Mouse (Mus musculus): ENCODE measurements around the gene Ugt1a7c. TPM values are rescaled to one million over a fixed set of nuclear protein-coding genes. Genes with fewer than 3 reads are reported as not detected.
"Not testable (repeated sequence)": the region's sequence is repeated elsewhere in the genome, so short reads cannot be mapped to it uniquely, and the experiment has no call there.

Gene Ugt1a7c
- polyA plus RNA-seq, 1 experiment from 2014 or later: 3.0 TPM

DNA sequence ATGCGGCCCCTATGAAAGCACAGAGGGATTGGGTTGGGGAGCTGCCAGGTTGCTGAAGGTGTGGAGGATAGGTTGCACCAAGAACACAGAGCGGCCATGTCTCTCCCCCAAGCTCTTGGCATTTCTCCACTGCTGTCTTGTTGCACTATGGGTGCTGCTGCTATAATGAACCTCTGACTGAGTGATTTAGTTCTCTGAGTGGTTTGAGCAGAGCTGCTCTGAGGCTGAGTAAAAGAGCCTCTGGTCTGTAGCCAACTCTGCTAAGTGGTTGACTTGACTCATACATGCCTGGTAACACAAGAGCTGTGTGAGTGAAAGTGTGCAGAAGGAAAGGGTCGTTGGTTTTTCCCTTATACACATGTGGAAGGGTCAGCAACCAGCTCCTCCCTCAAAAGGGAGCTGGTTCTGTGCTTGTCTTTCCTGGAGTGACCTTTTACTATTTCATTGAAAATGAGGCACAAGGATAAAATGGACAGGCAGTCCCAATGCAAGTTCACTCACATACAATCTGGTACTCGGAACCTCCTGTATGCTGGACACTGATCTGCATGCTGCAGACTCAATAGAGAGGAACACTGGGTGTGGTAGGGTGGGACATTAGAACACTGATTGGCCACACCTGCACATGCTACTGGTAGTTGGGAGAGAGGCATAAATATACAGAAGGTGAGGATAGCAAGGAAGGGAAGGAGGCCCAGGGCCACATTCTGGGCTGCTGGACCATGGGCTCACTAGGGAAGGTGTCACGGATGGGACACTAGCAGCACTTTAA, 9.0 kb downstream of the Ugt1a7c start:
- WGBS: 75% methylated on average over 4 of the region's 5 CpGs

DNA sequence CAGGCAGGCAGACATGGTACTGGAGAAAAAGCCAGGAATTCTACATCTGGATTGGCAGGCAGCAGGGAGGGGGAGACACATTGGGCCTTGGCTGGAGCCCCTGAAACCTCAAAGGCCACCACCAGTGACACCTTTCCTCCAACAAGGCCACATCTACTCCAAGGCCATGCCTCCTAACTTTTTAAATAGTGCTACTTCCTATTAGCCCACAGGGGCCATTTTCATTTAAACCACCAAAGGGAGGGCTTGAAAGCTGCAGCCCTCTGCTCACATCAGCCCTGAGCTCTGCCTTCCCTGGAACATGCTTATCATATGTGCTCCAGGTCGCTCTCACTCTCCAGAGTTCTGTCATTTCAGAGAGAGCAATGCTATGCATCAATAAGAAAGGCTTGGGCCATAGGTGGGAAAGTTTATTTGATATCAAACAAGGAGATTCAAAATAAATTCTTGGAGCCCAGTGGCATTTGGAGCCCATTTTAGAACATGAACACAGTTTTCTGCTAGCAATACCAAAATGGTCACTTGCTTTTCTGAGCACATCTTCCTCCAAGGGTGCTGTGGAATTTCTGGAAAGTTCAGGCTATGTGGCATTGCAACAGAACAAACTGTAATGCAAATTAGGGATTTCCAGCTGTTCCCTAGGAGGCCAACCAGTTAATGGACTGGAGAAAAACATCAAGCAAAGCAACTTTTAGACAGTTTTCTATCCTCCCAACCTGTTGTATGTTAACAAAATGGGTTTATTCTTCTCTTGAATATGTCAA, 10.0 kb downstream of the Ugt1a7c start:
- no peak overlapping the region for H3K4me2 ChIP-seq (replicated peaks; ENCODE audit: low read depth, low read length)
- no peaks in the 10 kb centered on the region for H3K9me3 ChIP-seq (ENCODE audit: control insufficient read depth, low read depth, low read length)
- H3K9ac ChIP-seq (replicated peaks; ENCODE audit: low read depth, low read length): no peak overlapping the region
- no peaks in the 10 kb centered on the region; the same call in 1 of the 2 replicates for H3K4me1 ChIP-seq (ENCODE audit: control insufficient read depth, insufficient read depth, low read length)
- no peak for ATAC-seq (ENCODE audit: insufficient number of reproducible peaks, insufficient read depth, low FRiP score, low read depth)
- no peaks in the 10 kb centered on the region for H3K27me3 ChIP-seq (ENCODE audit: control insufficient read depth, insufficient read depth, low read length)
- H3K36me3 ChIP-seq (ENCODE audit: control insufficient read depth, insufficient read depth, low read length): no peaks in the 10 kb centered on the region
- H3K27ac ChIP-seq (ENCODE audit: low read length): no peak overlapping the region
- no peak overlapping the region for H3K4me3 ChIP-seq (ENCODE audit: low read depth, low read length)
- WGBS: 71% methylated on average over 1 of the region's 1 CpGs

More for the DNA sequence above, 9.0 kb downstream of the Ugt1a7c start:
- H3K9me3 ChIP-seq (ENCODE audit: control insufficient read depth, low read depth, low read length); H3K4me3 ChIP-seq (ENCODE audit: low read depth, low read length); H3K27me3 ChIP-seq (ENCODE audit: control insufficient read depth, insufficient read depth, low read length); ATAC-seq (ENCODE audit: insufficient number of reproducible peaks, insufficient read depth, low FRiP score, low read depth); H3K9ac ChIP-seq (replicated peaks; ENCODE audit: low read depth, low read length); H3K27ac ChIP-seq (ENCODE audit: low read length); H3K4me1 ChIP-seq (ENCODE audit: control insufficient read depth, insufficient read depth, low read length); H3K36me3 ChIP-seq (ENCODE audit: control insufficient read depth, insufficient read depth, low read length); H3K4me2 ChIP-seq (replicated peaks; ENCODE audit: low read depth, low read length): not testable (repeated sequence)

DNA sequence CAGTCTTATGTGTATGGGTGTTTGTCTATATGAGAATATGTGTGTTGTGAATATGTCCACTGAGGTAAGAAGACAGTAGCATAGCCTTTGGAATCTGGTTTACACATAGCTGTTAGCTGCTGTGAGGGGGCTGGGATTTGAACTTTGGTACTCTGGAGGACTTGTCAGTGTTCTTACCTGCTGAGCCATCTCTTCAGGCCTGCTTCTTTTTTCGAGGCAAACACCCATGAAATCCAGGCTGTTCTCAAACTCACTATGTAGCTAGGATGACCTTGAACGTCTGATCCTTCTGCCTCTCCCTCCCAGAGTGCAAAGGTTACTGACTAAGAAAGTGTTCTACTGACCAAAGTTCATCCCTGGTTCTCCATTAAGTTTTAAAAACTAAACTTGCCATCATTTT, 10.8 kb downstream of the Ugt1a7c start:
- Histone ChIP-seq H3K9ac (replicated peaks; ENCODE audit: low read depth, low read length) (no peak overlapping the region), H3K27me3 (ENCODE audit: control insufficient read depth, insufficient read depth, low read length) (no peaks in the 10 kb centered on the region), H3K9me3 (ENCODE audit: control insufficient read depth, low read depth, low read length) (no peaks in the 10 kb centered on the region), H3K27ac (ENCODE audit: low read length) (no peak overlapping the region), H3K4me1 (ENCODE audit: control insufficient read depth, insufficient read depth, low read length) (no peaks in the 10 kb centered on the region; the same call in 1 of the 2 replicates), H3K4me3 (ENCODE audit: low read depth, low read length) (no peak overlapping the region), H3K4me2 (replicated peaks; ENCODE audit: low read depth, low read length) (no peak overlapping the region), H3K36me3 (ENCODE audit: control insufficient read depth, insufficient read depth, low read length) (no peaks in the 10 kb centered on the region)
- ATAC-seq (ENCODE audit: insufficient number of reproducible peaks, insufficient read depth, low FRiP score, low read depth): no peak
- 47% methylated on average over 2 of the region's 2 CpGs for WGBS

DNA sequence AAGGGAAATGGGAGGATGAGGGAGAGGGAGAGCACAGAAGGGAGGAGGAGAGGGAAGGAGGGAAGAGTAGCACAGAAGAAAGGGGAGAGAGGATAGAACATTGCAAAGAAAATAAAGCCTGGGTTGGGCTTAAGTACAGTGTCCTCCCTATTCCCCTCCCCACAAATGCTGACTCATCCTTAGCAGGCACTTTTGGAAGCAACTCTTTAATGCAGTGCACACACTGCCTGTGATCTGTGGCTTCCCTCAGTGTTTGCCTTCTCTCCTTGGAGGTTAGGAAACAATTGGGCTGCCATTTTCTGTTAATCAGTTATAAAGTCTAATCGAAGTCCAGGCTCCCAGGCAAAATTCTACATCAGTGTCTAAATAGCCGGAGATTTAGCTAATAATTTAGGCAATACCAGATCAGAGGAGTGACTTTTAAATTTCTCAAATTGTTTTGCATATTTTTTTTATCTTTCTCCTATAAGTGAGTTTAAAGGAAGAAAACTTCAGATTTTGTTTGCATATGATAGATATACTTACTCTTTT, 14.2 kb downstream of the Ugt1a7c start:
- H3K9me3 ChIP-seq (ENCODE audit: control insufficient read depth, low read depth, low read length); H3K4me1 ChIP-seq (ENCODE audit: control insufficient read depth, insufficient read depth, low read length); H3K9ac ChIP-seq (replicated peaks; ENCODE audit: low read depth, low read length); H3K27me3 ChIP-seq (ENCODE audit: control insufficient read depth, insufficient read depth, low read length); H3K4me3 ChIP-seq (ENCODE audit: low read depth, low read length); H3K27ac ChIP-seq (ENCODE audit: low read length); H3K36me3 ChIP-seq (ENCODE audit: control insufficient read depth, insufficient read depth, low read length); H3K4me2 ChIP-seq (replicated peaks; ENCODE audit: low read depth, low read length): not testable (repeated sequence)
- peak; percentile 75; the same call in 1 of the 2 replicates for ATAC-seq (ENCODE audit: insufficient number of reproducible peaks, insufficient read depth, low FRiP score, low read depth)
- 62% methylated on average over 2 of the region's 2 CpGs for WGBS

DNA sequence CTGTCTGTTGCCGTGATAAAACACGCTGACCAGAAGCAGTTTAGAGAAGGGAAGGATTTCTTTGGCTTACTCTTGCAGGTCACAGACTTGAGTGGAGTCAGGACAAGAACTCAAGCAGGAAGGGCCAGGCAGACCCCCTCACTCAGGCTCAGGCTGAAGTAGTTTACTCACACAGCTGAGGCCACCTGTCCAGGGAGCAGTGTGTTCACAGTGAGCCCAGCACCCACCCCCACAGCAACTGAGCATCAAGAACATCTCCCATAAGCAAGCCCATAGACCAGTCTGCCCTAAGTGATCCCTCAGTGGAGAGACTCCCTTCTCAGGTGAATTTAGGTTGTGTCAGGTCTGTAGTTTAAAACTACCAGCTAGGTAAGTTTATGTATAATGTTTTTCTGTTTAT, 14.7 kb downstream of the Ugt1a7c start:
- H3K9ac ChIP-seq (replicated peaks; ENCODE audit: low read depth, low read length); H3K9me3 ChIP-seq (ENCODE audit: control insufficient read depth, low read depth, low read length); H3K4me3 ChIP-seq (ENCODE audit: low read depth, low read length); ATAC-seq (ENCODE audit: insufficient number of reproducible peaks, insufficient read depth, low FRiP score, low read depth); H3K27ac ChIP-seq (ENCODE audit: low read length); H3K4me1 ChIP-seq (ENCODE audit: control insufficient read depth, insufficient read depth, low read length); H3K36me3 ChIP-seq (ENCODE audit: control insufficient read depth, insufficient read depth, low read length); H3K27me3 ChIP-seq (ENCODE audit: control insufficient read depth, insufficient read depth, low read length); H3K4me2 ChIP-seq (replicated peaks; ENCODE audit: low read depth, low read length): not testable (repeated sequence)
- 36% methylated on average over 2 of the region's 2 CpGs for WGBS

DNA sequence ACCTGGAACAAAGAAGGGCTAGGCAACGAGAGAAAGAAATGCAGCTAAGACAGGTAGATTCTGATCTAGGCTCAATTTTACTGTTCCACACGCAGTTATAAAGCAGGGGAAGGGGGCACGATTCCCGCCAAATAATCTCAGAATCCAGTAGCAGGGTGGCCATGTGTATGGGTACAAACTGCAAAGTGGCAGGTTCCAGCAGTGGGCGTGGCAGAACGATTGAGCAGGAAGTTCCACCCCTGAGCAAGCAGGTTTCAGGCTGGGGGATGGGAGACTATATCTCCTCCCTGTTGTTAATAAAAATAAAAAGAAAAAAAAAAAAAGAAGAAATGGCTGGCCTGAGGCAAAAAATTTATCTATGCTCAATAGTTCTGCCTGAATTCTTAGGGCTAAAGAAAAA, 17.9 kb downstream of the Ugt1a7c start:
- ATAC-seq (ENCODE audit: insufficient number of reproducible peaks, insufficient read depth, low FRiP score, low read depth); H3K27me3 ChIP-seq (ENCODE audit: control insufficient read depth, insufficient read depth, low read length); H3K36me3 ChIP-seq (ENCODE audit: control insufficient read depth, insufficient read depth, low read length); H3K4me3 ChIP-seq (ENCODE audit: low read depth, low read length); H3K4me2 ChIP-seq (replicated peaks; ENCODE audit: low read depth, low read length); H3K4me1 ChIP-seq (ENCODE audit: control insufficient read depth, insufficient read depth, low read length); H3K9me3 ChIP-seq (ENCODE audit: control insufficient read depth, low read depth, low read length); H3K27ac ChIP-seq (ENCODE audit: low read length); H3K9ac ChIP-seq (replicated peaks; ENCODE audit: low read depth, low read length): not testable (repeated sequence)
- 90% methylated on average over 6 of the region's 6 CpGs for WGBS

DNA sequence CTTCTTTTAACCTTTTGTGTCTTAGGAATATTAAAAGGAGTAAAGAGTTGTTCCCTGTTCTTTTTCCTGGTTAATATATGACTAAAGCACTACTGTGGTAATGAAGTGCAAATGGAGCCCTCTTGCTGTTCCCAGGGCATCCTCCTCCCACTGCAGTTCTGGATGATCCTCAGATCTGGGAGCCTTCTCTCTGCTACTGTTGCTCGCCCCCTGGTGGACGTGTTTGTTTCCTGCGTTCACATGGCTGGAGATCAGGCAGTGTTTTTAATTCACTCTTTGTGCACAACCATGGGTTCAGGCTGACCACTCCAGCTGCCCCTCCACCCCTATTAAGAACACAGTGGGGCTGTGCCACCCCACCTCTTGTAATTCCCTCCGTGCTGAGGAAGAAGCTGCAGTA, 25.7 kb downstream of the Ugt1a7c start:
- not testable (repeated sequence) for H3K27me3 ChIP-seq (ENCODE audit: control insufficient read depth, insufficient read depth, low read length); H3K9me3 ChIP-seq (ENCODE audit: control insufficient read depth, low read depth, low read length); H3K36me3 ChIP-seq (ENCODE audit: control insufficient read depth, insufficient read depth, low read length); H3K9ac ChIP-seq (replicated peaks; ENCODE audit: low read depth, low read length); H3K4me1 ChIP-seq (ENCODE audit: control insufficient read depth, insufficient read depth, low read length); H3K4me2 ChIP-seq (replicated peaks; ENCODE audit: low read depth, low read length); H3K27ac ChIP-seq (ENCODE audit: low read length); H3K4me3 ChIP-seq (ENCODE audit: low read depth, low read length)
- WGBS: 17% methylated on average over 4 of the region's 4 CpGs
- ATAC-seq (ENCODE audit: insufficient number of reproducible peaks, insufficient read depth, low FRiP score, low read depth): peak; percentile 33; the same call in 1 of the 2 replicates

DNA sequence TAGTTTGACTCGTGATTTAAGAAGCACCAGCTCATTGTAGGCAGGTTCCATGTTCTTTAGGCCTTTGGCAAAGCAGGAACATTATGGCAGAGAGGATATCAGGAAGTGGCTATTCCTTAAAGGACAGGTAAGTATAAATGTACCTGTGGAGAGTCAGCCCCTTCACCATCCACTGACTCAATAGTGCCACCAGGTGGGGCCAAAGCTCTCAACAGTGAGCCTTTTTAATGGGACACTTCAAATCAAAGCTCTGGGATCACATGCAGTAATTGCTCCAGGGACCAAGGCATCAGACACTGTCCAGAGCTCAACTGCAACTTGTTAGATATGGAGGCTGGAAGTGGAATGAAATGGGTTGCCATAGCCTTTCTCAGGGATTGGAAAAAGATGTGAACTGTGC, 26.7 kb downstream of the Ugt1a7c start:
- not testable (repeated sequence) for H3K4me2 ChIP-seq (replicated peaks; ENCODE audit: low read depth, low read length); H3K36me3 ChIP-seq (ENCODE audit: control insufficient read depth, insufficient read depth, low read length); H3K9ac ChIP-seq (replicated peaks; ENCODE audit: low read depth, low read length); ATAC-seq (ENCODE audit: insufficient number of reproducible peaks, insufficient read depth, low FRiP score, low read depth); H3K4me3 ChIP-seq (ENCODE audit: low read depth, low read length); H3K9me3 ChIP-seq (ENCODE audit: control insufficient read depth, low read depth, low read length); H3K27ac ChIP-seq (ENCODE audit: low read length); H3K4me1 ChIP-seq (ENCODE audit: control insufficient read depth, insufficient read depth, low read length); H3K27me3 ChIP-seq (ENCODE audit: control insufficient read depth, insufficient read depth, low read length)
- no CpG with 5 or more reads among the region's 1 CpGs for WGBS

All from stomach, embryonic 14.5 days (tissue).